Mouse (Mus musculus): ENCODE measurements around the gene Gm15319. TPM values are rescaled to one million over a fixed set of nuclear protein-coding genes. Genes with fewer than 3 reads are reported as not detected.
"Not testable (repeated sequence)": the region's sequence is repeated elsewhere in the genome, so short reads cannot be mapped to it uniquely, and the experiment has no call there.

The Gm15319 gene
- polyA plus RNA-seq (2015; fragmentation: Nextera tagmentation; extraction: Ambion mirVana) = not detected in 2 replicates

GRCm38 (mm10) chr8:20363110-20363509 lies at the start of gene Gm15319:
Gene Gm15319, minus strand, starts transcription at chr8:20363210.
- H3K27ac ChIP-seq (replicated peaks); ATAC-seq (ENCODE audit: insufficient read depth); H3K9me3 ChIP-seq (replicated peaks); H3K36me3 ChIP-seq (replicated peaks); H3K4me3 ChIP-seq (replicated peaks); H3K4me1 ChIP-seq (replicated peaks); H3K9ac ChIP-seq; H3K27me3 ChIP-seq; H3K4me2 ChIP-seq: not testable (repeated sequence)
- no CpG with 5 or more reads among the region's 2 CpGs for WGBS (ENCODE audit: insufficient replicate concordance)

GRCm38 (mm10) chr8:20410355-20410754 lies 47.3 kb upstream of the Gm15319 start:
- ATAC-seq (ENCODE audit: insufficient read depth); H3K4me1 ChIP-seq (replicated peaks); H3K36me3 ChIP-seq (replicated peaks); H3K9me3 ChIP-seq (replicated peaks); H3K4me3 ChIP-seq (replicated peaks); H3K27ac ChIP-seq (replicated peaks); H3K27me3 ChIP-seq; H3K4me2 ChIP-seq; H3K9ac ChIP-seq: not testable (repeated sequence)
- WGBS (ENCODE audit: insufficient replicate concordance) = 20% methylated on average over 1 of the region's 3 CpGs

DNA sequence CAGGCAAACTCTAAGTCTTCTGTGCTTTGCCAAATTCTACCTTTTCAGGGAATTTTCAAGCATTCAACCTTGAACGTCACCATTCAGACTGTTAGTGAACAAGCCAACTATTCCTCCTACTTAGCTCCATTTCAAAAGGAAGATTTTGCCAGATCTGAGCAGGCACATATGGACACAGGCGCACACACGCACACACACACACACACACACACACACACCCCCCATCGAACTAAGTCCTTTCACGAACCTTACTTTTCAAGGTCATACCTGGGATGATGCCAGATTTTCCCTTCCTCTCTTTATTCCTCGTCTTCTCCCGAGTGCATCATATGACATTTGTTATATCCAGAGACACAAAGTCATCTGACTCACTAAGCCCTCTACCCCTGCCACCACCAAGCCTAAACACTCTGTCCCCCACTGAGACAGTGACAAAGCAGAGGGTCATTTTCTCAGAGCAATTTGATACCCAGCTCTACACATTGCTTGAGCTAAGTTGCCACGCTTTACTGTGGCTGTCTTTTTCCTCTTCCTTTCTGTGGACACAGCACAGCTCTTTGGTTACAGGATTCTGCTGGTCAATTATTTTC lies 45.5 kb upstream of the Gm15319 start:
- ATAC-seq (ENCODE audit: insufficient read depth); H3K4me1 ChIP-seq (replicated peaks); H3K36me3 ChIP-seq (replicated peaks); H3K27me3 ChIP-seq; H3K9me3 ChIP-seq (replicated peaks); H3K27ac ChIP-seq (replicated peaks); H3K4me2 ChIP-seq; H3K9ac ChIP-seq; H3K4me3 ChIP-seq (replicated peaks): not testable (repeated sequence)
- WGBS (ENCODE audit: insufficient replicate concordance) = 81% methylated on average over 8 of the region's 8 CpGs

- not testable (repeated sequence) for H3K9me3 ChIP-seq (replicated peaks); H3K36me3 ChIP-seq (replicated peaks); H3K4me2 ChIP-seq; H3K4me3 ChIP-seq (replicated peaks); H3K27me3 ChIP-seq; H3K4me1 ChIP-seq (replicated peaks); H3K27ac ChIP-seq (replicated peaks); ATAC-seq (ENCODE audit: insufficient read depth); H3K9ac ChIP-seq
- WGBS (ENCODE audit: insufficient replicate concordance) = 18% methylated on average over 5 of the region's 7 CpGs
These were observed 26.3 kb upstream of the Gm15319 start for GRCm38 (mm10) chr8:20389363-20389739.

DNA sequence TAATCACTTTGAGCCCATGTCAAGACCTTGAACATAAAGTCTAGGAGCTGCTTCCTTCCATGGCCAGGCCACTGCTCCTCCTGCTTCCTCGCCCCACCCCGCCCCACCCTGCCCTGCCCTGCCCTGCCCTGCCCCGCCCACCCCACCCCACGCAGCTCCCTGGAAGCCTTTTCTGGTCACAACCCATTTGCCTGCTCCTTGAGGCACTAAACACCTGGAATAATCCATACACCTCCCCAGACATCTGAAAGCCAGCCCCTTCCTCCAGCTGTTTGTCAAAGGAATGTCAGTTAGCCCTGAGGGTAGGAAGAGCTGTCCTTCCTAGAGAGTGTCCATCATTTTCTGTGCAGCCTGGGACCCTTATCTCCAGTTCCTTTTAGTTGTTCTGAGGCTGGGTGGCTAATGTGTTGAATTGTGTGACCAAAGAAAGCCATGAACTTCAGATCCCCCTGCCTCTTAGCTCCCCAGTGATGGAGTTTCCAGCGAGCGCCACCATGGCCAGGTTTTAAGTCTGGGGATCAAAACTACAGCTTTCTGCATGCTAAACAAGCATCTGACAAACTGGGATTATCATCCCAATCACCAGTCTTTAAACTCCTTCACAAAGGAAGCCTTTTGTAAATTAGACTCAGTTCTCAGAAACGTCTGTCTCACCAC lies 25.8 kb upstream of the Gm15319 start:
- H3K9me3 ChIP-seq (replicated peaks); H3K4me3 ChIP-seq (replicated peaks); H3K4me2 ChIP-seq; H3K9ac ChIP-seq; H3K27me3 ChIP-seq; H3K36me3 ChIP-seq (replicated peaks); H3K4me1 ChIP-seq (replicated peaks); H3K27ac ChIP-seq (replicated peaks): not testable (repeated sequence)
- peak; percentile 76 for ATAC-seq (ENCODE audit: insufficient read depth)
- 36% methylated on average over 4 of the region's 7 CpGs for WGBS (ENCODE audit: insufficient replicate concordance)

DNA sequence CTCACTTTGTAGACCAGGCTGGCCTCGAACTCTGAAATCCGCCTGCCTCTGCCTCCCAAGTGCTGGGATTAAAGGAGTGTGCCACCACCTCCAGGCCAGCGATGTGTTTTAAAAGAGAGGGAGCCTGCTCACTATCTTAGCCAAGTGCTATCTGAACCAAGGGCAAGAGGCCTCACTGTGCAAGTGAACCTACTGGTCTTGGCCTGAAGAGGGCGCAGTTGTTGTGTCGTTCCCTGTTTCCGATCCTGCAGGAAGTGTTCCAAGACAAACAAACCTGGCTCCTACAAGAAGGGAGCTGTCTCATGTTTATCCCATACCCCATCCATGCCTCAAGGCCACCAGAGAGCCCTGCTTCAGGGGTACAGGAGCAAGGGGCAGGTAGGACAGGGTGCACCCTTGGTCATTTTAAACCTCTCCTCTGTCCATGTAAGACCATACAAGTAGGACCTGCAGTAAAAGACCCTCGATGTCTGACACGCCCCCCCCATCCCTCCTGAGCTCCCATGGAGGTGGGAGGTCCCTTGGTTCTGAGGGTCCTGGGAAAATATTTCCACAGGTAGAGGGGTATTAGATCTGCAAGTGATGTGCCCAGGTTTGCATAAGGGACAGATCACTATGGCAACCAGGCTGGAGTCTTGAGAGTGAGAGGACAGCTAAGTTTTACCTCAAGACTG lies 24.2 kb upstream of the Gm15319 start:
- H3K4me2 ChIP-seq; H3K27ac ChIP-seq (replicated peaks); H3K9ac ChIP-seq; H3K4me3 ChIP-seq (replicated peaks); H3K4me1 ChIP-seq (replicated peaks); ATAC-seq (ENCODE audit: insufficient read depth); H3K27me3 ChIP-seq; H3K9me3 ChIP-seq (replicated peaks); H3K36me3 ChIP-seq (replicated peaks): not testable (repeated sequence)
- 54% methylated on average over 2 of the region's 8 CpGs for WGBS (ENCODE audit: insufficient replicate concordance)

GRCm38 (mm10) chr8:20384990-20385389 lies 22.0 kb upstream of the Gm15319 start:
- H3K9me3 ChIP-seq (replicated peaks); H3K9ac ChIP-seq; H3K4me2 ChIP-seq; ATAC-seq (ENCODE audit: insufficient read depth); H3K27me3 ChIP-seq; H3K27ac ChIP-seq (replicated peaks); H3K4me3 ChIP-seq (replicated peaks); H3K36me3 ChIP-seq (replicated peaks); H3K4me1 ChIP-seq (replicated peaks): not testable (repeated sequence)
- WGBS (ENCODE audit: insufficient replicate concordance) = 22% methylated on average over 1 of the region's 2 CpGs

DNA sequence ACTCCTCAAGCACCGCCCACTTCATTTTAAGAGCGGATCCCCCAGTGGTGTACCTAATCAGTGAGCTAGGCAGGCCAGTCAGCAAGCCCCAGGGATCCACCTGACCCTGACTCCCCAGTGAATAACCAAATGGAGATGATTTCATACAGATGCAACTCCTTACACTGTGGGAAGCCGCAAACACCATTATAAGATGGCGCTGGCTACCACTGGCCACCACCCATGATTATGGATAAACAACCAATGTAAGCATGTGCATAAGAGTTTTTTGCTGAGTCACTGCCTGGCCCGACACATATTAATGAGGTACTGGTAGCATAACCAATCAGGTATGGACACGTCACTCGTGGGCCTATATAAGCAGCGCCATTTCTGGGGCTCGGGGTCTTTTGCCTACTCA lies 21.1 kb upstream of the Gm15319 start:
- WGBS (ENCODE audit: insufficient replicate concordance) = 79% methylated on average over 9 of the region's 9 CpGs
- H3K9me3 ChIP-seq (replicated peaks); H3K27ac ChIP-seq (replicated peaks); H3K4me1 ChIP-seq (replicated peaks); H3K4me3 ChIP-seq (replicated peaks); H3K36me3 ChIP-seq (replicated peaks); H3K9ac ChIP-seq; H3K27me3 ChIP-seq; H3K4me2 ChIP-seq; ATAC-seq (ENCODE audit: insufficient read depth): not testable (repeated sequence)

DNA sequence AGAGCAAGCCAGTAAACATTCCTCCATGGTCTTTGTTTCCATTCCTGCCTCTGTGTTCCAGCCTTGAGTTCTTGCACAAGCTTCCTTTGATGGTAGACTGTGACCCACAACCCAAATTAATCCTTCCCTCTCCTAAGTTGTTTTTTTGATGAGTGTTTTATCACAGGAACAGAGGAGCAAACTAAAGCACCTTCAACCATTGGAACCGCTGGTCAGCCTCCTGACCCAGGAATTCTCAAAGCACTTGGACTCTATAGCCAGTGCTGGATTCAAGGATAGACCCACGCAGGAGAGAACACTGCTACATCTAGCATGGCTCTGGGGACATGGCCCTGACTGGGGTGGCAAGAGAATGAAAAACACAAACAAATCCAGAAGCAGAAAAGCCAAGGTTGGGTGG lies 19.1 kb upstream of the Gm15319 start:
- H3K36me3 ChIP-seq (replicated peaks); H3K9ac ChIP-seq; H3K27me3 ChIP-seq; ATAC-seq (ENCODE audit: insufficient read depth); H3K4me1 ChIP-seq (replicated peaks); H3K9me3 ChIP-seq (replicated peaks); H3K4me2 ChIP-seq; H3K4me3 ChIP-seq (replicated peaks); H3K27ac ChIP-seq (replicated peaks): not testable (repeated sequence)
- WGBS (ENCODE audit: insufficient replicate concordance) = 49% methylated on average over 2 of the region's 2 CpGs

- H3K4me2 ChIP-seq; H3K9ac ChIP-seq; ATAC-seq (ENCODE audit: insufficient read depth); H3K9me3 ChIP-seq (replicated peaks); H3K4me1 ChIP-seq (replicated peaks); H3K4me3 ChIP-seq (replicated peaks); H3K36me3 ChIP-seq (replicated peaks); H3K27me3 ChIP-seq; H3K27ac ChIP-seq (replicated peaks): not testable (repeated sequence)
- 77% methylated on average over 2 of the region's 3 CpGs for WGBS (ENCODE audit: insufficient replicate concordance)
These were observed 18.6 kb upstream of the Gm15319 start for GRCm38 (mm10) chr8:20381637-20382036.

GRCm38 (mm10) chr8:20381239-20381620 lies 18.2 kb upstream of the Gm15319 start:
- H3K27ac ChIP-seq (replicated peaks); H3K9me3 ChIP-seq (replicated peaks); ATAC-seq (ENCODE audit: insufficient read depth); H3K27me3 ChIP-seq; H3K9ac ChIP-seq; H3K4me3 ChIP-seq (replicated peaks); H3K4me2 ChIP-seq; H3K36me3 ChIP-seq (replicated peaks); H3K4me1 ChIP-seq (replicated peaks): not testable (repeated sequence)
- 70% methylated on average over 3 of the region's 5 CpGs for WGBS (ENCODE audit: insufficient replicate concordance)

Measured in liver, embryonic 15.5 days (tissue).